Mouse (Mus musculus): ENCODE measurements around the gene Tpo. TPM values are rescaled to one million over a fixed set of nuclear protein-coding genes. Genes with fewer than 3 reads are reported as not detected.

Gene Tpo
- polyA plus RNA-seq (2015; fragmentation: Nextera tagmentation; extraction: Ambion mirVana): 0.08 TPM in 1 of 2 replicates, not detected in the other

- no peak within 1 kb of the TSS for H3K9ac ChIP-seq
- no peak within 1 kb of the TSS for H3K27ac ChIP-seq (replicated peaks)
- no peak within 1 kb of the TSS for H3K4me3 ChIP-seq (replicated peaks)
- ATAC-seq (ENCODE audit: insufficient number of reproducible peaks, low FRiP score, low TSS enrichment, low read depth): no peak
- 77% methylated on average over 4 of the region's 4 CpGs for WGBS
- H3K4me2 ChIP-seq (replicated peaks): no peak within 1 kb of the TSS
- H3K36me3 ChIP-seq: no peaks in the 10 kb centered on the region
- H3K9me3 ChIP-seq (replicated peaks): no peaks in the 10 kb centered on the region
- no peaks in the 10 kb centered on the region for H3K4me1 ChIP-seq
- no peaks in the 10 kb centered on the region; the same call in 1 of the 2 replicates for H3K27me3 ChIP-seq
These were observed at the start of gene Tpo for GRCm38 (mm10) chr12:30132524-30132923. Gene Tpo, minus strand, starts transcription at chr12:30132624.

- Histone ChIP-seq H3K27ac (replicated peaks) (no peak overlapping the region), H3K4me2 (replicated peaks) (no peak overlapping the region), H3K9me3 (replicated peaks) (no peaks in the 10 kb centered on the region), H3K27me3 (no peaks in the 10 kb centered on the region), H3K4me3 (replicated peaks) (no peak overlapping the region), H3K4me1 (no peaks in the 10 kb centered on the region), H3K9ac (no peak overlapping the region), H3K36me3 (no peaks in the 10 kb centered on the region)
- no peak for ATAC-seq (ENCODE audit: insufficient number of reproducible peaks, low FRiP score, low TSS enrichment, low read depth)
- WGBS: 80% methylated on average over 3 of the region's 3 CpGs
These were observed 49.3 kb upstream of the Tpo start for GRCm38 (mm10) chr12:30181721-30182120.

GRCm38 (mm10) chr12:30179623-30180022 is 47.2 kb upstream of the Tpo start:
- H3K9me3 ChIP-seq (replicated peaks): no peaks in the 10 kb centered on the region
- H3K4me1 ChIP-seq: no peaks in the 10 kb centered on the region
- no peak overlapping the region for H3K4me3 ChIP-seq (replicated peaks)
- H3K27ac ChIP-seq (replicated peaks): no peak overlapping the region
- no peaks in the 10 kb centered on the region for H3K36me3 ChIP-seq
- no peak for ATAC-seq (ENCODE audit: insufficient number of reproducible peaks, low FRiP score, low TSS enrichment, low read depth)
- WGBS: 73% methylated on average over 1 of the region's 1 CpGs
- no peaks in the 10 kb centered on the region for H3K27me3 ChIP-seq
- no peak overlapping the region for H3K4me2 ChIP-seq (replicated peaks)
- H3K9ac ChIP-seq: no peak overlapping the region

- ATAC-seq (ENCODE audit: insufficient number of reproducible peaks, low FRiP score, low TSS enrichment, low read depth): no peak
- H3K9me3 ChIP-seq (replicated peaks): no peaks in the 10 kb centered on the region
- WGBS: 64% methylated on average over 6 of the region's 6 CpGs
- H3K9ac ChIP-seq: no peak overlapping the region
- H3K4me2 ChIP-seq (replicated peaks): no peak overlapping the region
- H3K4me1 ChIP-seq: no peaks in the 10 kb centered on the region
- no peaks in the 10 kb centered on the region for H3K27me3 ChIP-seq
- H3K36me3 ChIP-seq: no peaks in the 10 kb centered on the region
- H3K4me3 ChIP-seq (replicated peaks): no peak overlapping the region
- H3K27ac ChIP-seq (replicated peaks): 0 out of 2 replicates have a peak overlapping the region, but pooled peaks have one; percentile 7
These were observed 45.5 kb upstream of the Tpo start for GRCm38 (mm10) chr12:30177966-30178365.

- Histone ChIP-seq H3K4me2 (replicated peaks) (no peak overlapping the region), H3K4me3 (replicated peaks) (no peak overlapping the region), H3K27ac (replicated peaks) (0 out of 2 replicates have a peak overlapping the region, but pooled peaks have one; percentile 7), H3K27me3 (no peaks in the 10 kb centered on the region), H3K4me1 (no peaks in the 10 kb centered on the region), H3K36me3 (no peaks in the 10 kb centered on the region), H3K9ac (no peak overlapping the region), H3K9me3 (replicated peaks) (no peaks in the 10 kb centered on the region)
- ATAC-seq (ENCODE audit: insufficient number of reproducible peaks, low FRiP score, low TSS enrichment, low read depth): no peak
- 47% methylated on average over 2 of the region's 2 CpGs for WGBS
These were observed 45.1 kb upstream of the Tpo start for GRCm38 (mm10) chr12:30177529-30177928.

- Histone ChIP-seq H3K4me3 (replicated peaks) (no peak overlapping the region), H3K4me2 (replicated peaks) (no peak overlapping the region), H3K9ac (no peak overlapping the region), H3K9me3 (replicated peaks) (no peaks in the 10 kb centered on the region), H3K36me3 (no peaks in the 10 kb centered on the region), H3K27ac (replicated peaks) (no peak overlapping the region), H3K27me3 (no peaks in the 10 kb centered on the region), H3K4me1 (no peaks in the 10 kb centered on the region)
- WGBS: 49% methylated on average over 3 of the region's 3 CpGs
- ATAC-seq (ENCODE audit: insufficient number of reproducible peaks, low FRiP score, low TSS enrichment, low read depth): no peak
These were observed 36.1 kb upstream of the Tpo start for GRCm38 (mm10) chr12:30168491-30168890.

- Histone ChIP-seq H3K36me3 (no peaks in the 10 kb centered on the region), H3K27me3 (no peaks in the 10 kb centered on the region), H3K9me3 (replicated peaks) (no peaks in the 10 kb centered on the region), H3K9ac (no peak overlapping the region), H3K4me2 (replicated peaks) (no peak overlapping the region), H3K4me3 (replicated peaks) (no peak overlapping the region), H3K27ac (replicated peaks) (no peak overlapping the region), H3K4me1 (no peaks in the 10 kb centered on the region)
- ATAC-seq (ENCODE audit: insufficient number of reproducible peaks, low FRiP score, low TSS enrichment, low read depth): no peak
- 75% methylated on average over 5 of the region's 5 CpGs for WGBS
These were observed 32.1 kb upstream of the Tpo start for GRCm38 (mm10) chr12:30164538-30164937.

GRCm38 (mm10) chr12:30164005-30164404 is 31.6 kb upstream of the Tpo start:
- no peaks in the 10 kb centered on the region for H3K4me1 ChIP-seq
- H3K27ac ChIP-seq (replicated peaks): no peak overlapping the region
- H3K9ac ChIP-seq: no peak overlapping the region
- no peak overlapping the region for H3K4me2 ChIP-seq (replicated peaks)
- H3K9me3 ChIP-seq (replicated peaks): no peaks in the 10 kb centered on the region
- H3K27me3 ChIP-seq: no peaks in the 10 kb centered on the region
- ATAC-seq (ENCODE audit: insufficient number of reproducible peaks, low FRiP score, low TSS enrichment, low read depth): no peak
- WGBS: 90% methylated on average over 6 of the region's 6 CpGs
- no peak overlapping the region for H3K4me3 ChIP-seq (replicated peaks)
- no peaks in the 10 kb centered on the region for H3K36me3 ChIP-seq

GRCm38 (mm10) chr12:30161731-30162406 is 29.4 kb upstream of the Tpo start:
- H3K4me2 ChIP-seq (replicated peaks): no peak overlapping the region
- no peak overlapping the region for H3K4me3 ChIP-seq (replicated peaks)
- H3K27me3 ChIP-seq: no peaks in the 10 kb centered on the region
- H3K9ac ChIP-seq: no peak overlapping the region
- H3K4me1 ChIP-seq: no peaks in the 10 kb centered on the region
- ATAC-seq (ENCODE audit: insufficient number of reproducible peaks, low FRiP score, low TSS enrichment, low read depth): no peak
- WGBS: 83% methylated on average over 5 of the region's 5 CpGs
- no peaks in the 10 kb centered on the region for H3K9me3 ChIP-seq (replicated peaks)
- no peaks in the 10 kb centered on the region for H3K36me3 ChIP-seq
- no peak overlapping the region for H3K27ac ChIP-seq (replicated peaks)

GRCm38 (mm10) chr12:30160475-30160874 is 28.1 kb upstream of the Tpo start:
- Histone ChIP-seq H3K4me3 (replicated peaks) (no peak overlapping the region), H3K27ac (replicated peaks) (no peak overlapping the region), H3K9me3 (replicated peaks) (no peaks in the 10 kb centered on the region), H3K36me3 (no peaks in the 10 kb centered on the region), H3K4me2 (replicated peaks) (no peak overlapping the region), H3K4me1 (no peaks in the 10 kb centered on the region), H3K9ac (no peak overlapping the region), H3K27me3 (no peaks in the 10 kb centered on the region)
- WGBS: 69% methylated on average over 3 of the region's 3 CpGs
- no peak for ATAC-seq (ENCODE audit: insufficient number of reproducible peaks, low FRiP score, low TSS enrichment, low read depth)

GRCm38 (mm10) chr12:30159788-30160187 is 27.4 kb upstream of the Tpo start:
- Histone ChIP-seq H3K9me3 (replicated peaks) (no peaks in the 10 kb centered on the region), H3K4me2 (replicated peaks) (no peak overlapping the region), H3K9ac (no peak overlapping the region), H3K36me3 (no peaks in the 10 kb centered on the region), H3K4me3 (replicated peaks) (no peak overlapping the region), H3K27ac (replicated peaks) (no peak overlapping the region), H3K4me1 (no peaks in the 10 kb centered on the region), H3K27me3 (no peaks in the 10 kb centered on the region)
- ATAC-seq (ENCODE audit: insufficient number of reproducible peaks, low FRiP score, low TSS enrichment, low read depth): no peak
- 83% methylated on average over 8 of the region's 8 CpGs for WGBS

- H3K4me2 ChIP-seq (replicated peaks): no peak overlapping the region
- ATAC-seq (ENCODE audit: insufficient number of reproducible peaks, low FRiP score, low TSS enrichment, low read depth): no peak
- peaks cover 6% of the 10 kb centered on the region; the same call in 1 of the 2 replicates for H3K4me1 ChIP-seq
- no peak overlapping the region for H3K27ac ChIP-seq (replicated peaks)
- H3K9ac ChIP-seq: no peak overlapping the region
- WGBS: 41% methylated on average over 7 of the region's 7 CpGs
- H3K4me3 ChIP-seq (replicated peaks): no peak overlapping the region
- no peaks in the 10 kb centered on the region for H3K9me3 ChIP-seq (replicated peaks)
- H3K27me3 ChIP-seq: no peaks in the 10 kb centered on the region
- H3K36me3 ChIP-seq: no peaks in the 10 kb centered on the region
These were observed 21.8 kb upstream of the Tpo start for GRCm38 (mm10) chr12:30154079-30154673.
